Mouse (Mus musculus) retina, embryonic 14.5 days (tissue): ENCODE results near the gene Itgae.

Experiments used
- DNase-seq: peaks from one replicate; pipeline ENCODE4 v3.0.0-alpha.2; 2015; ENCODE audit warnings: low spot score

Gene Itgae

DNA sequence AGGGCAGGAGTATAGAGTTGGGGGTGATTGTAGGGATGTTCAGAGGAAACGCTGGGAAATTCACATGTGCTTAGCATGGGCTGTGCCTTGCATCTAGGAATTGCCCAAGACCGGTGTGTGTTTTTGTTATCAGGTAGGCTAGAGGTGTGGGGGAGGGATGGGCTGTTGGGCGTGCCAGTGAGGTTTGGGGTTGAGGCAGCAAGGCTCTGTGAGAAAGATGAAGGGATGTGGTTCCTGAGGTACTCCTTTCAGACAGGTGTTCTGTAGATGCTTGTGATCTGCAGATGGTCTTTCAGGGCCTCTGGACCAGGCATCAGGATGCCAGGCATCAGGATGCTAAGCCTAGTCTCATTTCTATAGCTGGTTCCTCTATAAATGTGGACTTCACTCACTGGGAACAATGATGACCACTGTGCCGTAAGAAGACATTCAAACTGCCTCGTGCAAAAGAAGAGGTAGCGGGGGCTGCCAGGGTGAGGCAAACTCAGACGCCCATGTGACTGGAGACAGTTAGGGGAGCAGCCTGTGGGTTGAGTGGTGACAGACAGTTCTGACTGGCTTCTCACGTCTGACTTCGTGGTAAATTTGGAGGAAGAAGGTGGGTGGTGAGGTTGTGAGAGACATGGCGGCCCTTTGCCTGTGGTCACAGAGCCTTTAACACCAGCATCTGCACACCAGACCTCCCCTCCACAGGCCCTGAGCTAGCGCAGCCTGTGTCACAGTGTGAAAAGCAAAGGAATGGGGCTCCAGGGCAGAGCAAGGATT, 4.0 kb downstream of the Itgae start:
- no peak for DNase-seq

DNA sequence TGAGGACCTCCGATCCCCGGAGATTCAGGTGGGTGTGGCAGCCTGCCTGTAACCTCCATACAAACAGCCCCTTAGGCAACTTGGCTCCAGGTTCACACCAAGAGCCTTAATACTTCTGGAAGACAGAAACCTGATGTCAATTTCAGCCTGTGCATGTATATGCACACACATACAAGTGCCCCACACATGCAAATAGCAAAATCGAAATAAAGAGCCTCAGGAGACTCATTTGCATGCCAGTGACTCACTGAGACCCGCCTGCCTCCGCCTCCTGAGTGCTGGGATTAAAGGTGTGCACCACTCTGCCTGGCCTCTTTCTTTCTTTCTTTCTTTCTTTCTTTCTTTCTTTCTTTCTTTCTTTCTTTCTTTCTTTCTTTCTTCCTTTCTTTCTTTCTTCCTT, 8.5 kb downstream of the Itgae start:
- no peak for DNase-seq

DNA sequence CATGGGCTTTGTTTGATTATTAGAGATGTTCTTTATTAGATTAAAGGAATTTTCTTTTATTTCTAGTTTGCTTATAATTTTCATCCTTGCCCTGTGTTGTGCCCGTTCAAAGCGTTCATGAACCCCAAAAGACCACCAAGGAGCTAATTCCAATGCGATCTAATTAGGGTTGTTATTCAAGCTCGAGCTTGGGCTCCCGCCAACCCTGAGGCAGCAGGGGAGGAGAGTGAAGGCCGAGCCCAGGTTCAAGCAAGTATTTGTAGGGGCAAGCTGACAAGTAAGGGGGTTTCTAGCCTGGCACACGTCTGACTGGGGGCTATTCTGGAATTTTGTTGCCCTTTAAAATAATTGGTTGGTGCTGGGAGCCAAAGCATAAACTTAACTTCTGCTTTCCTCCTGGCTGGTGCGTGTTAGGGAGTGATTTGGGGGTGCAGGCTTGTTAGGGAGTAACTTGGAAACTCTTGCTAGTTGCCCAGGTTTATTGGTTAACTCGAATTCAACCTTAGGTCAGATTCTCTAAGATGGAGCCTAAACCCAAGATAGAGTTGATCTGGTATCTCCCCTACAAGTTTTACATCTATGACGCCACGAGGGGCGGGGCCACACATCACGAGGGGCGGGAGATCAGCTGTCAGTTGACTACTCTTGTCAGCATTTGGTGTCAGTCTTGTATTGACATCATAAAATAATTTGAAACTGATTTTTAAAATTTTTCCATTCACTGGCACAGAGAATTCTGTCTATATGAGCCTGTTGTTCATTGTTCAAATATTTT, 9.8 kb downstream of the Itgae start:
- DNase-seq, result no peak

DNA sequence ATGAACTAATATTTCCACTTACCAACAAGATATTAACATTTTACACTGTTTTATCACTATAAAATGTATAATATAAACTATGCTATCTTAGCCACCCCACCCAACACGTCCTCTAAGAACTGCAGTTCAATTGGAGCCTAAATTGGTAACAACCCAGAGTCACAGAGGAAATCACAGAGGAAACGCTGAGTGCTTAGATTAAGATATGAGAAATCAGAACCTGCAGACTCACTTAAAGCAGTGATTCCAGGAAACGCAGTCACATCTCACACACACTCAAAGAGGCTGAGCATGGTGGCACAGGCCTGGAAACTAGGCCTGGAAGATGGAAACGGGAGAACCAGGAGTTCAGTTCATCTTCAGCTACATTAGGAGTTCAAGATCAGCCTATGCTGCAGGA, 10.9 kb downstream of the Itgae start:
- DNase-seq, result no peak

DNA sequence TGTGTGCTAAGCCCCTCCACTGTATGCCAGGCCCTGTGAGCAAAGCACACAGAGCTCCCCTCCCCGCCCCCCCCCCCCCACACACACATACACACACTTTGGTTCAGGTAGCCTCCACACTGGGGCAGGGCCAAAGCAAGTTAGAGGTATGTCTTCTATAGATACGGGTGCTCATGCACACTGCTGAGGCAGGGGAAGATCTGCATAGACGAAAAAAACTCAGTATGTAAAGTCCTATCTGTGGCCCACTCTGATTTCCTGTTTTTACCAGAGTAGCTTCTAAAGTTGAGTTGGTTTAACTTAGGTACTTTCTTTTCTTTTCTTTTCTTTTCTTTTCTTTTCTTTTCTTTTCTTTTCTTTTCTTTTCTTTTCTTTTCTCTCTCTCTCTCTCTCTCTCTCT, 14.9 kb downstream of the Itgae start:
- DNase-seq, result no peak

DNA sequence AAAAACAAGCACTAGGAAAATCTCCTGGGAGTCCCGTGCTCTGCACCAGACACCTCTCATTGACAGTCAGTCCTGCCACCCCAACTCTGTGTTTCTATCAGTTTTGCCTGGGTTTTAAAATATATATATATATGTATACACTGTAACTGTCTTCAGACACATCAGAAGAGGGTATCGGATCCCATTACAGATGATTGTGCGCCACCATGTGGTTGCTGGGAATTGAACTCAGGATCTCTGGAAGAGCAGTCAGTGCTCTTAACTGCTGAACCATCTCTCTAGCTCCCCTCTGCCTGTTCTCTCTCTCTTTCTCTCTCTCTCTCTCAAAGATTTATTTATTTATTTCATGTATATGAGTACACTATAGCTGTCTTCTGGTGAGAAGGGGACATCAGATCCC, 17.0 kb downstream of the Itgae start:
- peak; percentile 3 for DNase-seq

DNA sequence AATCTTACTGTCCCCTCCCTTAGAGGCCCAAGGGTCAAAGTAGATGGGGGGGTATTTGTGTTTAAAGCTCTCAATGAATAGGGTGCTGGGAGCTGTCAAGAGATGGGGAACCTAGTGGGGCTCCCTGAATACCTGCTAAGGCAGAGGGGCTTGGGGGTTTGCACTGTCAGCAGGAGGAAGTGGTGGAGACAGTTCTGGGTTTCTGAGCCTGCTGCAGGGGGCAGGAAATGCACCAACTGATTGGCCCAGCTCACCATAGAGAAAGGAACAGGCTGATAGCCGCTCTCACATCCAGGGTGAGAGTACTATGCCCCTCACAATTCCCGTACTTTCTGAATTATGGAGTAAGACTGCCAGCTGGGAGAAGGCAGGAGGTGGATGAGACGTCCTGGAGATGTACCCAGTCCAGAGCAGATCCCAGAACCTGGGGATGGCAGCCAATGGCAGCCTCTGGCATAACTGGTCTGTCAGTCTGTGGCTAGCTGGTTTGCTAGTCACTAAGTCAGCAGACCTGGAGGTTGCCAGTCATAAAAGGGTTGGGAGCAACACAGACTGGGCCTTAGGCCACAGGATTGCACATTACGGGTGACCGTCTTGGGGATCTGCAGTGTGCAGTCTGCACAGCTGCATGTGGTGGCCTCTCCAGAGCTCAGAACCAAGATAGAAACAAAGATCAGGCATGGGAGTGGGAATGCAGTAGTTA, 18.0 kb downstream of the Itgae start:
- DNase-seq, result no peak

DNA sequence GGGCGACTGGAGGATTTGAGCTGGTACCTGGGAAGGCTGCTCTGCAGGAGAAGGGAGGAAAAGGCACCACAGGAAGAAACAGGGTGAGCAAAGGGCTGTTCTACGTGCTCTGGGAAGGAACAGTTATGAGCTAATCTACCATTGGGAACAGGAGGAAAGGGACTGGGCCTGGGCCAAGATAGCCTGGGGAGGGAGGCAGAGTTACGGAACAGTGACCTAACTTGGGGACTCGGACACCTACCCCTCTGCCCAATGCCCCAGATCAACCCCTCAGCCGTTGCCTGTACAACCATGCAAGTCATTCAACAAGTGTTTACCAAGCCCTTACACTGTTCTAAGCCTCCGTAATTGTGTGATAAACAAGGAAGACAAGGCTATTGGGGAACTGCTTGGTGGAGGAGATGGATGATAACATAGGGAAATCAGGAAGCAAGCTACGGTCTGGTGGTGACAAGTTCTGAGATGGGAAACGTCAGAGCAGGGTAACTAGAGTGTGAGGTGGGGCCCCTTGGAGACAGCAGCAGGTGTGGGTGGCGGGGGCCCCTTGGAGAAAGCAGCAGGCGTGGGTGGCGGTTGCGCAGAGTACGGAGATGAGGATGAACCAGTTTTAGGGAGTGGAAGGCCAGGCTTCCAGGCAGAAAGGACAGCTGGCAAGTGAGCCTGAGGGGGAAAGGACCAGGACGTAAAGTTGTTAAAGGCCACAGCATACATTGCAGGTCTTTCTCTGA, 18.7 kb downstream of the Itgae start:
- DNase-seq, result no peak

DNA sequence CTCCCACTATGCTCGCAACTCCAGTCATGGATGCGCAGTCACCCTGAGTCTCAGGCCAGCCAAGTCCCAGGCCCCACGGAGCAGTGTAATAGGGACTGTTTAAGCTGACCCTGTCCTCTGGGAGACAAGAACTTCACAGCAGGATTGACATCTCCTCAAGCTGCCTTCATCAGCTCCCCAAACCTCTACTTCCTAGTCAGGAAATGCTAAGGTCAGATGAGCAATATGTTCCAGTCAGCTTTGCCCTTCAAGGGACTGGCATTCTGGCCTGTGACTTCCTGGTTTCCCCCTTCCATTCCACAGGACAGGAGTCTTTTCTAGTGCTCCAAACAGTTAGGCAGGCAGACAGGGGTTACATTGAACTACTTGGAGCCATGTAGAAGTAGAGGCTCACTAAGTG, 19.6 kb downstream of the Itgae start:
- DNase-seq, result no peak

DNA sequence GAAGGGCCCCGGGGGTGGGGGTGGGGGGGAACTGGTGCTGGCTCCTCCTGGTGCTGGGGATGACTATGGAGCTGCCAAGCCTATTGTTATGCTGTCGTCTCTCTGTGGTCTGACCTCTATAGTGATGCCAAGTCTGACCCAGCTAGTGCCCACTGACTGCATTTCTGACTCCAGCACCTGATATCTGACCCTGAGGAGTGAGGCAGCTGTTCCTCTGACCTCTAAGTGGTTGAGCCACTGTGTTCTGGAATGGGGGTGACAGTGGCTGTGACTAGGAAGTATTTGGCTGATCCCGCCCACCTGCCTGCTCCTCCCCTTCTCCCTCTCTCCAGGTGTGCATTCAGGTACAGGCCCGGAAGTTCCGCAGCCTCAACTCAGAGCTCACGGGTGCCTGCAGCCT, 21.0 kb downstream of the Itgae start:
- no peak for DNase-seq

DNA sequence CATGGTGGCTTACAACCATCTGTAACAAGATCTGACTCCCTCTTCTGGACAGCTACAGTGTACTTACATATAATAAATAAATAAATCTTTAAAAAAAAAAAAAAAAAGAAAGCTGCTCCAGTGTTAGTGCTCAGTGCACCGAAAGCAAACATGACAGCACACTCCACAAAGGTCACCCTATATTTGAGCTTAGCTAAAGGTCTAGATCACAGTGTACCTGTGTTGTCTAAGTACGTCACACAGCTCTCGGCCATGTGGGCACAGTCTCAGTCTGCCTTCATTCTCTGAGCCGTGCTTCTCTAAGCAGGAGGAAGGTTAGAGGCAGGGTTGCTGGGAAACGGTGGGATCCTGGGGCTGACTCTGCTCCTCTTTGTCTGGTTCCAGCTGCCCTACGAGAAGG, 36.1 kb downstream of the Itgae start:
- DNase-seq, result no peak

DNA sequence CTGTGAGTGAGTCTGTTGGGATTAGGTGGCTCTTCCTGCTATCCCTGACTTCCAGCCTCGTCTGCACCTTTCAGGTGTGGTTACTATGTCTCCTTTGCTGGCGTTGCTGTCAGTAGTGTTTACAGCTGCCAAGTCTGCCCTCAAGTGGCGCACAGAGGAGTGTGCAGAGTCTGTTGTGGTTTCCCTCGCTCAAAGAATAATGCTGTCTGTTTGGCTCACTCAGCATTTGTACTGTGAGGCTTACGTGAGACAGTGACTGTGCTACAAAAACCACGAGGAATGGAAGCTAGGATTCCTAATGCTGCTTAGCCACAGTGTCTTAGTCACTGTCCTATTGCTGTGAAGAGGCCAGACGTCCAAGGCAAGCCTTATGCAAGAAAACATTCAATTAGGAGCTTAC, 40.6 kb downstream of the Itgae start:
- DNase-seq, result no peak

DNA sequence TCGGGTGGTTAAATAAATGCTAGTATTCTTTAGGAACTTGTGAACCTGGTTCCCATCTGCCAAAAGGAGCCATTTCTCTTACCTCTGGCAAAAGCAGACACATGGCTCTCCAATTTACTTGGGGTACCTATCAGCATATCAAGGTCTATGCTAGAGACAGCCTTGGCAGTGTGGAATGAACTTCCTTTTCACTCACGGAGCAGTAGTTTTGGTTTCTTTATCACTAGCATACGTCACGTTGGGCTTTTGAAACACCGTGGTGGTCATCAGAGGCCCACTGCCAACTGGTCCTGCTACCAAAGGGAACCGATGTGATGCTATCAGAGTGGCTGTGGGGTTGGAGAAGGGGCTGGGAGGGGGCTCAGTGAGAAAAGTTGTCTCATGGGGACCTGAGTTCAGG, 42.6 kb downstream of the Itgae start:
- DNase-seq, result no peak

DNA sequence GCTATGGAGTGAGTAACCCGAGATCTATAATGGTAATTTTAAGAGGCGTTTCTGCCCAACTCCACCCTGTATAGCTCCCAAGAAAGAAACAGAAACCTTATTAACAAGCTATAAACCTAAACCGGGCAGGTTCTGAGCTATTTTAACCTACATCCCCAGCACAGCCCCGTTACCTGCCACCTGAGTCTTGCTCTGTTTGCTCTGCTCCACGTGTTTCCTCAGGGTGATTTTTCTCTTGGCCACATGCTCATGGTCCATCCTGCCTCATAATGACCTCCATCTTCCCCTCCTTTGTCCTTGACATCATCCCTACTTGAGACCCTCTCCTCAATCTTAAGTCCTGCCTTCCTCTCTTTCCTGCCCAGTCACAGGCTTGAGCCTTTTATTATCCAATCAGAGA, 43.8 kb downstream of the Itgae start:
- DNase-seq, result no peak

DNA sequence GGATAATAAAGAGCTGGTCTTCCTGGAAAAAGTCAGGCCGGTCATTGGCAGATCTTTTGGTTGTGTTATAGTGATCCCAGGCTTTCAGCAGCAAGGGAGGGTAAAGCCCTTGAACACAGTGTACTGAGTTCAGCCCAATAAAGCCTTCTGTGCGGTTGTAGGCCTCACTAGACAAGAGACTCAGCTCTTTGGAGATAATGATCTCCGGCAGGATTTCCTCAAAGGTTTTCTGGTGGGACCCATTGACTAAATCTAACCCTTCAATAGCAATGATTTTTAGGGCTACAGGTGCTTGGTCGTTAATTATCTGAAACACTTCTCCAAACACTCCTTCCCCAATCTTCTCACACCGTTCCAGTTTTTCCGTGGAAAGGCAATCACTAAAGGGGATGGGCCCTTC, 46.2 kb downstream of the Itgae start:
- DNase-seq, result no peak

DNA sequence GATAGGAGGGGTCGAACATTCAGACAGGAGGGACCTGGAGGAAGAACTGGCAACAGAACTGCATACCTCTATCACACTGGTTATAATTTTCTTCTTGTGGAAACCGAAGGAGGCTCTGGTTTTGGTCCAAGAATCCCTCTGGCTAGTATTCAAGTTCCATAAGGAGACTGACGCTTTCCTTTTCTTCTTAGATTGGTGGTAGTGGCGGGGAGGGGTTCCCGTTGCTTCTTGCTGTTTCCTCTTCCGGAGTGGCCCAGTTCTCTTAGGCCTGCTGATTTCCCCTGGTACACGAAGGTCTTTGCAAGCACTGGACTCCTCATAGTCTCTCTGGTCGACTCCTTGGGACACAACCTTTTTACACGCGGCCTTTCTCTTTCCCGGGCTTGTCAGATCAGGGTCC, 46.7 kb downstream of the Itgae start:
- DNase-seq, result no peak

DNA sequence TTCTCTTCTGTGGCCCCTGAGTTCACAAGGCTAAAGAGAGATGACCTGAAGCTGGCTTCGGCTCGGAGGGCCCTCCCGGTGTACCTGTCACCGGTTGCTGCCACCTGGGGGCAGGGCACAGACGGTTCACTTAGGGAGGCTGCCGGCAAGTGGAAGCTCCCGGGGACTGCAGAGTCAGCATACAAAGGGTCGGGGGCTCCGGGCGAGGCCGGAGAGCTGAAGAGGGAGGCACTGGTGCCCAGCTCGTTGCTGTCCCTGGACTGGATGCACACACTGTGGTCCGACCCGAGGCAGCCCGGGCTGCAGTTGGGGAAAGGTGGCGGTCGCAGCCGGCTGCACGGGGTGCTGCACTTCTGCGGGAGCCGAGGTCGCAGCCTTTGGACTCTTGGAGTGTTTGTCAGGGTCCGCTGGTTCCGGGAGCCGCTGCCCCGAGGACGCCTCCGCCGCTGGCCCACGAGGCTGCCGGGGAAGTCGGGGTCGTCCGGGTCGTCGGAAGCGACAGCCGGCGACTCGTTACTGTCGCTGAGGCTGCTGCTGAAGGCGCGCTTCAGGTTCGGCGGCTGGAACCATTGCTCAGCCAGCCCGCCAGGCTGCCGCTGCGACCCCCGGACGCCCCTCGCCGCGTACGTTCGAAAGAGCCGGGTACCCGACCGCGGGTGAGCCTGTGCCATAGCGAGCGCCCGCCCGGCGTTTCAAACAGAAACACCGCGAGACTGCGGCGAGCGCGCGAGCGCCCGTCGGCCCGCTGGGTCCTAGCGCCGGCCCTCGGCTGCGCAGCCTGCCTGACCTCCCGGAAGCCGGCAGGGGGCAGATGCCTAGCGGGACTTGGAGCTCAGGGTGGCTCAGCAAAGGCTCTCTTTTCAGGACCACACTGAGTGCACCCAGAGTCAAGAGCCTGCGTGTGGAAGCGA, 47.5 kb downstream of the Itgae start, which contains the start of gene Haspin:
TSS of gene Haspin (minus strand) at position 704 of the 911 bp plus-strand sequence.
- DNase-seq, result peak; percentile 94

DNA sequence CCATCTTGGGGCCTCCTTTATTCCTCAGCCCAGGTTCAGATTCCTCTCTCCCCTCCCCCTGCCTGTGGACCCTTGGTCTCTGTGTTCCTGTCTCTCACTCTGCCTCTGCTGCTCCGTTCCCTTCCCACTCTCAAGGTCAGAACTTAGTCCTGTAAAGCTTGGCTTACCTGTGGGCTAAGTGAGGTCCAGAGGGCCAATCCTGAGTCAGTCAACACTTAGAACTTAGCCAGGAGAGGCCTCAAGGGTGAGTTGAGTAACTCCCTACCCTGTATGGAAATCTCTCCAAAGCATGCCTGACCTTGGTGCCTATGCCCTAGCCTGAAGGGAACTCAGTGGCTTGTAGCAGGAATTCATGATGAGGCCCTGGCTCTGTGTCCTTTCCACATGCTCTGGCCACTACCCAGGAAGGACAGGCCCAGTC, 53.9 kb downstream of the Itgae start:
- DNase-seq, result no peak

DNA sequence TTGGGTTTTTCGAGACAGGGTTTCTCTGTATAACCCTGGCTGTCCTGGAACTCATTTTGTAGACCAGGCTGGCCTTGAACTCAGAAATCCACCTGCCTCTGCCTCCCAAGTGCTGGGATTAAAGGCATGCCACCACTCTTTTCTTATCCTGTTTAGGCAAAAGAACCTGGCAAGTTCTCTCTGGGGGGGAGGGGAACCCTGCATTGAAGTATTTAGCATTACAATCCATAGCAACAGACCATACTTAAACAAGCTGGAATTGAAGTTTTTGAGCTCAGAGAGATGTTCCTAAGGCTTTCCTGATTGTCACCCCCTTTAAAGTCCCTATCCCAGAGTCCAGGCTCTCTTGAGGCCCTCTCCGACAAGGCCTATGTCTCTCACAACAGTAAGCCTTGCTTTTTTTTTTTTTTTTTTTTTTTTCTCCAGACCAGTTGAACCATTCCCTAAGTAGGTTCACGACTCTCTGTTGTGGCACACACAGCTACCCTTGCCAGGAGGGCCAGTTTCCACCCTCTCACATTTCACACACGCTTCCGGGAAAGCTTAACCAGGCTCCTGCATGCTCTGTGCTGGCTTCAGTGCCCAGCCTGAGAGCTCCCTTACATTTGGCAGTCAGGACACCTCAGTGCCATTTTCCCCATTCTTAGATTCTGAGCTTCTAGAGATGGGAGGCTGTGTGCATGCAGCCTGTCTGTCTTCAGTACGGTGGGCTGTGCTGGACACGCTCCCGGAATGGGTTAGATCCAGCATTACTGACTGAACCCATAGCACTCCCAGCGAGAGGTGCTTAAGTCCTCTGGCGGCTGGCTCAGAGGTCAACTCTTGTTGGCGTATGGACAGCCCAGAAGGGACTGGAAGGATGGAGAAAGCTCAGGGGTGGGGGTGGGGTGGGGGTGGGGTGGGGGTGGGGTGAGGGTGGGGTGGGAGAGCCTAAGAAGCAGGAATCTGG, 55.9 kb downstream of the Itgae start:
- DNase-seq, result no peak

DNA sequence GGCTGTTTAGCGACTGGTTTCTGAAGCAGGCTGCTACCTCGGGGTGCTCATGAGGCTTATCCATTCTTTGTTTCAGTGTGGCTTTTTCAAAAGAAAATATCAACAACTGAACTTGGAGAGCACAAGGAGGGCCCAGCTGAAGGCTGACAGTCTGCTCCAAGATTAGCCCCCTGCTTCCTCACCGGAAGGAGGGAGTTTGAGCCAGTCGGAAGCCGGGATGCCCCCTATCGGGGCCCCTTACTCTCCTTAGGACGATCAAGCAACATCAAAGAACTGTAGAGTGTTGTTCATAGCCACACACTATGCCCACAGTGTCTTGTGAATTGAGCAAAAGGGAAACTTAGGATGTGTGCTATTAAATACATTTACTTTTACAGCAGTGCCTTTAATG, 56.6 kb downstream of the Itgae start:
- DNase-seq, result no peak
